Mouse (Mus musculus): Measurements from ENCODE around the gene Fcgbp. TPM values are rescaled to one million over a fixed set of nuclear protein-coding genes. Genes with fewer than 3 reads are reported as not detected.
A peak's percentile ranks its signal among the peaks of the same experiment; 100 is the strongest.
"Not testable (repeated sequence)": the region's sequence is repeated elsewhere in the genome, so short reads cannot be mapped to it uniquely, and the experiment has no call there.

Gene Fcgbp
- polyA plus RNA-seq, 1 experiment from 2014 or later = 0.40 TPM

DNA sequence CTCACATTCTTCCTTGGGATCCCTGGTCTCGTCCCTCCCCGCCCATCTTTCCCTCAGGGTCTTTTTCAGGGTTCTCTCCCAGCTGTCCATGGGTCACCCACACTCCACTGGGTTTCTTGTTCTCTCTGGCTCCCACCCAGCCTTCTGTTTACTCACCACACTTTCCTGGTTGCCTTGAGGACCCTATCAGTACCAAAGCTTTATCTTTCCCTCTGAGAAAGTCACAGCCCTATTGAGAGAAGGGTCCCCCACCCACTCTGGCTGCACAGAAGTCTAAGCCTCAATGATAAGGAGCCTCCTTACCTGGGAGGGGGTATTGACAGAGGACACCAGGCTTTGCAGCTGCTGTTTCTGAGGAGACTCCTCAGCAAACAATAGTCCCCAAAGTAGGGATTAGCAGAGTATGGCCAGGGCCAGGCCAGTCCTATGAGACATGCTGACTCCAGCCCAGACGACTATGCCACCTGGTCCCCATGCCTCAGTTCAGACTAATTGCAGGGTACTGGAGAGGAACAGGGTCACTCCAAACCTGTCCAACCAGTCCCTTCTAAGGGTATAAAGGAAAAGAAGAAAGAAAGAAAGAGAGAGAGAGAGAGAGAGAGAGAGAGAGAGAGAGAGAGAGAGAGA lies 1.4 kb upstream of the Fcgbp start:
- 61% methylated on average over 3 of the region's 3 CpGs for WGBS
- Histone ChIP-seq H3K36me3 (ENCODE audit: control insufficient read depth, insufficient read depth, low read length) (no peaks in the 10 kb centered on the region), H3K4me2 (ENCODE audit: low read depth, severe bottlenecking) (no peak overlapping the region), H3K4me1 (ENCODE audit: control insufficient read depth, insufficient read depth, low read length) (no peaks in the 10 kb centered on the region; the same call in 1 of the 2 replicates), H3K4me3 (ENCODE audit: low read depth, low read length) (no peak overlapping the region), H3K9ac (ENCODE audit: low read length) (no peak overlapping the region), H3K27ac (replicated peaks; ENCODE audit: low read depth, low read length) (no peak overlapping the region), H3K9me3 (ENCODE audit: control insufficient read depth, low read length) (no peaks in the 10 kb centered on the region), H3K27me3 (ENCODE audit: control insufficient read depth, insufficient read depth, low read length) (no peaks in the 10 kb centered on the region)
- ATAC-seq (ENCODE audit: insufficient number of reproducible peaks, low FRiP score, low TSS enrichment, low read depth) (no peak), DNase-seq (ENCODE audit: low spot score) (no peak)

DNA sequence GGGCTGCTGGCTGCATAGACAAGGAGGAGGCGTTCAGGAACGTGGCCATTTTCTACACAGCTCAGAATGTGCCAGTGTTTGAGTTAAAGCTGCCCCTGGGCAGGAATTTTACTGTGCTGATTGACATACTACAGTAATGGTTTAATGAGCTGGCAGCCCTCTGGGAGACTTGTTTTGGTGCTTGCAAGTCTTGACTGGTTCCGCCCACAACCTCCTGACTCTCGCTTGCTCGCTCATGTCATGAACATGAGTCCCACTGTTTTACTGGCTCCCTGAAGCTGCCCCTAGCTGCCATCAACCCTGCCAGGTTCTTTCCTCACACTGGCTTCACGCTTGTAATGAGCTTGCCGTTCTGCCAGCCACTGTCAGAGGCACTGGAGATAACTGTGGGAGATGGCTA lies 13.2 kb downstream of the Fcgbp start:
- Histone ChIP-seq H3K4me1 (ENCODE audit: control insufficient read depth, insufficient read depth, low read length) (no peaks in the 10 kb centered on the region), H3K36me3 (ENCODE audit: control insufficient read depth, insufficient read depth, low read length) (no peaks in the 10 kb centered on the region), H3K27ac (replicated peaks; ENCODE audit: low read depth, low read length) (no peak overlapping the region), H3K9me3 (ENCODE audit: control insufficient read depth, low read length) (no peaks in the 10 kb centered on the region), H3K27me3 (ENCODE audit: control insufficient read depth, insufficient read depth, low read length) (no peaks in the 10 kb centered on the region), H3K4me2 (ENCODE audit: low read depth, severe bottlenecking) (no peak overlapping the region), H3K4me3 (ENCODE audit: low read depth, low read length) (no peak overlapping the region), H3K9ac (ENCODE audit: low read length) (no peak overlapping the region)
- DNase-seq (ENCODE audit: low spot score) (no peak), ATAC-seq (ENCODE audit: insufficient number of reproducible peaks, low FRiP score, low TSS enrichment, low read depth) (no peak)
- WGBS = 66% methylated on average over 7 of the region's 7 CpGs

DNA sequence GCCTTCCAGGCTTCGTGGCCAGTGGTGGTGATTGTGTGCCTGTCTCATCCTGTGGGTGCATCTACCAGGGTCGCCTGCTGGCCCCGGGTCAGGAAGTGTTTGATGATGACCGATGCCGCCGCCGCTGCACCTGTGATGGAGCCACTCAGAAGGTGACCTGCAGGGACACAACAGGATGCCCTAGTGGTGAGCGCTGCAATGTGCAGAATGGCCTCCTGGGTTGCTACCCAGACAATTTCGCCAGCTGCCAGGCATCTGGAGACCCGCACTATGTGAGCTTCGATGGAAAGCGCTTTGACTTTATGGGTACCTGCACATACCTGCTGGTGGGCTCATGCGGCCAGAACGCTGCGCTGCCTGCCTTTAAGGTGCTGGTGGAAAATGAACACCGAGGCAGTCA lies 15.2 kb downstream of the Fcgbp start:
- H3K4me1 ChIP-seq (ENCODE audit: control insufficient read depth, insufficient read depth, low read length) = no peaks in the 10 kb centered on the region
- DNase-seq (ENCODE audit: low spot score) = no peak
- no peaks in the 10 kb centered on the region for H3K36me3 ChIP-seq (ENCODE audit: control insufficient read depth, insufficient read depth, low read length)
- no peaks in the 10 kb centered on the region for H3K9me3 ChIP-seq (ENCODE audit: control insufficient read depth, low read length)
- no peak for ATAC-seq (ENCODE audit: insufficient number of reproducible peaks, low FRiP score, low TSS enrichment, low read depth)
- WGBS = 79% methylated on average over 16 of the region's 16 CpGs
- no peak overlapping the region for H3K4me3 ChIP-seq (ENCODE audit: low read depth, low read length)
- no peak overlapping the region for H3K9ac ChIP-seq (ENCODE audit: low read length)
- H3K27me3 ChIP-seq (ENCODE audit: control insufficient read depth, insufficient read depth, low read length) = no peaks in the 10 kb centered on the region
- no peak overlapping the region for H3K27ac ChIP-seq (replicated peaks; ENCODE audit: low read depth, low read length)
- no peak overlapping the region for H3K4me2 ChIP-seq (ENCODE audit: low read depth, severe bottlenecking)

DNA sequence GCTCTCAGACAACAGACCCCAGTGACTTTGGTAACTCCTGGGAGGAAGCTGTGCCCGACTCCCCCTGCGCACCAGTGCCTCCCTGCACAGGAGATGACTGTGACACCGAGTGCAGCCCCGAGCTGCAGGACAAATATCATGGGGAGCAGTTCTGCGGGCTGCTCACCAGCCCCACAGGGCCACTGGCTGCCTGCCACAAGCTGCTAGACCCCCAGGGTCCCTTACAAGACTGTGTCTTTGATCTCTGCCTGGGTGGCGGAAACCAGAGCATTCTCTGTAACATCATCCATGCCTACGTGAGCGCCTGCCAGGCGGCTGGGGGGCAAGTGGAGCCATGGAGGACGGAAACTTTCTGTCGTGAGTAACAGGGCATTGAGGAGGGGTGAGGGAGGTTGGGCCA lies 22.5 kb downstream of the Fcgbp start:
- H3K36me3 ChIP-seq (ENCODE audit: control insufficient read depth, insufficient read depth, low read length) = no peaks in the 10 kb centered on the region
- H3K4me1 ChIP-seq (ENCODE audit: control insufficient read depth, insufficient read depth, low read length) = no peaks in the 10 kb centered on the region
- H3K4me3 ChIP-seq (ENCODE audit: low read depth, low read length) = no peak overlapping the region
- H3K9ac ChIP-seq (ENCODE audit: low read length) = no peak overlapping the region
- no peak overlapping the region for H3K27ac ChIP-seq (replicated peaks; ENCODE audit: low read depth, low read length)
- H3K9me3 ChIP-seq (ENCODE audit: control insufficient read depth, low read length) = no peaks in the 10 kb centered on the region
- no peaks in the 10 kb centered on the region for H3K27me3 ChIP-seq (ENCODE audit: control insufficient read depth, insufficient read depth, low read length)
- ATAC-seq (ENCODE audit: insufficient number of reproducible peaks, low FRiP score, low TSS enrichment, low read depth) (no peak), DNase-seq (ENCODE audit: low spot score) (no peak)
- 34% methylated on average over 11 of the region's 11 CpGs for WGBS
- no peak overlapping the region for H3K4me2 ChIP-seq (ENCODE audit: low read depth, severe bottlenecking)

DNA sequence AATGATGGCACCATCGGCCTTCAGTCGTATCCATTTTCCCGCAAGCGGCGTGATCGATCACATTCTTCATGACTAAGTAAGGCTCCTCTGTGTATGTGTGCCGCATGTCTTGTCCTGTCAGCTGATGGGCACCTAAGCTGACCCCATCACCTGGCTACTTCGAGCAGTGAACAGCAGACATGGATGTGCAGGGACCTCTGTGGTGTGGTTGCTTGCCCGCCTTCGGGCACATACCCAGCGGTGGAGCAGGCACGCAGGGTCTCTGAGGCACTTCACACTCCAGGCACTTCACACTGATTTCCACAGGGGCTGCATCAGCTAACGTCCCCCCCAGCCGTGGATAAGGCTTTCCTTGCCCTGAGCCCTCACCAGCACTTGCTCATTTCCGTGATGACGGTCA lies 28.1 kb downstream of the Fcgbp start:
- Histone ChIP-seq H3K36me3 (ENCODE audit: control insufficient read depth, insufficient read depth, low read length) (no peaks in the 10 kb centered on the region), H3K27ac (replicated peaks; ENCODE audit: low read depth, low read length) (no peak overlapping the region), H3K9ac (ENCODE audit: low read length) (no peak overlapping the region), H3K9me3 (ENCODE audit: control insufficient read depth, low read length) (0 out of 2 replicates have a peak, but pooled peaks cover 3% of the 10 kb centered on the region), H3K4me2 (ENCODE audit: low read depth, severe bottlenecking) (no peak overlapping the region), H3K4me1 (ENCODE audit: control insufficient read depth, insufficient read depth, low read length) (no peaks in the 10 kb centered on the region), H3K4me3 (ENCODE audit: low read depth, low read length) (no peak overlapping the region), H3K27me3 (ENCODE audit: control insufficient read depth, insufficient read depth, low read length) (no peaks in the 10 kb centered on the region)
- DNase-seq (ENCODE audit: low spot score) = no peak
- no peak for ATAC-seq (ENCODE audit: insufficient number of reproducible peaks, low FRiP score, low TSS enrichment, low read depth)
- WGBS = 92% methylated on average over 16 of the region's 16 CpGs

DNA sequence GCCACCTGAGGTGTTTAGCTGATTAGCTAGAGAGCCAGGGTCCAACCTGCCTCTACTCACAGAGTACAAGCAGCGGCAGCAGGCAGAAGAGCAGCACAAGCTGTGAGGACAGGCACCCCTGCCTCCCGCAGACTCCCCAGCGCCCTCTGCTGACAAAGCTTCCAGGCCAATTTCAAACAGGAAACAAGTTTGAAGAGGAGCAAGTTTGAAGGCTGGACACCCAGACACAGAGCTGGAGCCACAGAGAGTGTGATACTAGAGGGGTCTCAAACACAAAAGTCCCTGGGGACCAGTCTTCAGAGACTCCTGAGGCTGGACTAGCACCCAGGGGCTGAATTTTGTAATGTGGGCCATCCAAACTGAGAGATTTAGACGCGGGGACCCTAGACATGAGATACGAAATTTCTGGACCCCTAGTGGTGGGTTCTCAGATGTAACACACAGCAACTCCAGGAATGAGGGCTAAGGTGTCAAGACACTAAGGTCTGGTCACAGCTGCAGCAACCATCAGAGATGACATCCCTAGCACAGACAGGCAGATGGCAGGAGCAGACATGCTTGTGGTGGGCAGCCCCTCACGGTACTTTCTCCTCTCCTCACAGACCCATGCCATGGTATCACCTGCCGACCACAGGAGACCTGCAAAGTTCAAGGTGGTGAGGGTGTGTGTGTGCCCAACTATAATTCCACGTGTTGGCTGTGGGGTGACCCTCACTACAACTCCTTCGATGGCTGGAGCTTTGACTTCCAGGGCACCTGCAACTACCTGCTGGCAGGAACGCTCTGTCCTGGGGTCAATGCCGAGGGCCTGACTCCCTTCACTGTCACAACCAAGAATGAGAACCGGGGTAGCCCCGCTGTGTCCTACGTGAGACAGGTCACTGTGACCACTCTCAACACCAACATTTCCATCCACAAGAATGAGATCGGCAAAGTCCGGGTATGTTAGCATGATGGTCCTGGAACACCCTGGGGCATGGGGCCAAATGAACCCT lies 29.9 kb downstream of the Fcgbp start:
- Histone ChIP-seq H3K4me3 (ENCODE audit: low read depth, low read length) (no peak overlapping the region), H3K27ac (replicated peaks; ENCODE audit: low read depth, low read length) (no peak overlapping the region), H3K4me2 (ENCODE audit: low read depth, severe bottlenecking) (no peak overlapping the region), H3K27me3 (ENCODE audit: control insufficient read depth, insufficient read depth, low read length) (peaks cover 3% of the 10 kb centered on the region; the same call in 1 of the 2 replicates), H3K4me1 (ENCODE audit: control insufficient read depth, insufficient read depth, low read length) (no peaks in the 10 kb centered on the region), H3K36me3 (ENCODE audit: control insufficient read depth, insufficient read depth, low read length) (no peaks in the 10 kb centered on the region), H3K9me3 (ENCODE audit: control insufficient read depth, low read length) (0 out of 2 replicates have a peak, but pooled peaks cover 3% of the 10 kb centered on the region), H3K9ac (ENCODE audit: low read length) (no peak overlapping the region)
- WGBS = 65% methylated on average over 17 of the region's 17 CpGs
- DNase-seq (ENCODE audit: low spot score) = peak; percentile 45
- ATAC-seq (ENCODE audit: insufficient number of reproducible peaks, low FRiP score, low TSS enrichment, low read depth) = no peak

DNA sequence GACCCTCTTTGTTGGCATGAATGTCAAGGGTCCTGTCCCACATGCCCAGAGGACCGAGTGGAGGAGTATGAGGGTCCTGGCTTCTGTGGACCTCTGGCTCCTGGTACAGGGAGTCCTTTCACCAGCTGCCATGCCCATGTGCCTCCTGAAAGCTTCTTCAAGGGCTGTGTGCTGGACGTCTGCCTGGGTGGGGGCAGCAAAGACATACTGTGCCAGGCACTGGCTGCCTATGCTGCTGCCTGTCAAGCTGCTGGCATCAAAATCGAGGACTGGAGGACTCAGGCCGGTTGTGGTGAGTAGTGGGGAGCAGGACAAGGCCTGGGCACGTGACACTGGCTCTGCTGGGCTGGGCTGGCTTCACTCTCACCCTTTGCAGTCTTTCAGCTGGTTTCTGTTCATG lies 31.9 kb downstream of the Fcgbp start:
- H3K4me3 ChIP-seq (ENCODE audit: low read depth, low read length); DNase-seq (ENCODE audit: low spot score); H3K4me2 ChIP-seq (ENCODE audit: low read depth, severe bottlenecking); ATAC-seq (ENCODE audit: insufficient number of reproducible peaks, low FRiP score, low TSS enrichment, low read depth); H3K9ac ChIP-seq (ENCODE audit: low read length); H3K27me3 ChIP-seq (ENCODE audit: control insufficient read depth, insufficient read depth, low read length); H3K9me3 ChIP-seq (ENCODE audit: control insufficient read depth, low read length); H3K4me1 ChIP-seq (ENCODE audit: control insufficient read depth, insufficient read depth, low read length); H3K36me3 ChIP-seq (ENCODE audit: control insufficient read depth, insufficient read depth, low read length); H3K27ac ChIP-seq (replicated peaks; ENCODE audit: low read depth, low read length): not testable (repeated sequence)
- WGBS = 61% methylated on average over 5 of the region's 5 CpGs

DNA sequence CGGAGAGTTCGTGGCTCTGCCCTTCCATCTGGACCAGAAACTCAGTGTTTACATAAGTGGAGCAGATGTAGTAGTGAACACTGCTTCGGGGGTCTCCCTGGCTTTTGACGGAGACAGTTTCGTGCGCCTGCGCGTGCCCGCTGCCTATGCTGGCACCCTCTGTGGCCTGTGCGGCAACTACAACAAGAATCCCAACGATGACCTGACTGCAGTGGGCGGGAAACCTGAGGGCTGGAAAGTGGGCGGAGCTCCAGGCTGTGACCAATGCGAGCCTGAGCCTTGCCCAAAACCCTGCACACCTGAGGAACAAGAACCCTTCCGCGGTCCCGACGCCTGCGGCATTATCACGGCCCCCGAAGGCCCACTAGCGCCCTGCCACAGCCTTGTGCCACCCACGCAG lies 33.6 kb downstream of the Fcgbp start:
- H3K9me3 ChIP-seq (ENCODE audit: control insufficient read depth, low read length) = no peaks in the 10 kb centered on the region
- no peaks in the 10 kb centered on the region for H3K4me1 ChIP-seq (ENCODE audit: control insufficient read depth, insufficient read depth, low read length)
- 6% methylated on average over 23 of the region's 23 CpGs for WGBS
- H3K4me2 ChIP-seq (ENCODE audit: low read depth, severe bottlenecking) = peak overlapping the region; percentile 29; the same call in 1 of the 2 replicates
- H3K9ac ChIP-seq (ENCODE audit: low read length) = no peak overlapping the region
- ATAC-seq (ENCODE audit: insufficient number of reproducible peaks, low FRiP score, low TSS enrichment, low read depth) (peak; percentile 36; the same call in 1 of the 2 replicates), DNase-seq (ENCODE audit: low spot score) (peak; percentile 50)
- H3K36me3 ChIP-seq (ENCODE audit: control insufficient read depth, insufficient read depth, low read length) = no peaks in the 10 kb centered on the region
- H3K4me3 ChIP-seq (ENCODE audit: low read depth, low read length) = no peak overlapping the region
- peaks cover 3% of the 10 kb centered on the region; the same call in 1 of the 2 replicates for H3K27me3 ChIP-seq (ENCODE audit: control insufficient read depth, insufficient read depth, low read length)
- H3K27ac ChIP-seq (replicated peaks; ENCODE audit: low read depth, low read length) = no peak overlapping the region

All from limb, embryonic 11.5 days (tissue).